Mouse (Mus musculus): ENCODE results near the gene Psen1.

- TF ChIP-seq CTCF (IDR thresholded peaks at IDR 0.05; ENCODE audit: control insufficient read depth, insufficient read depth, insufficient read length) (no peak), MYOD1 (IDR thresholded peaks at IDR 0.05; ENCODE audit: control insufficient read depth, insufficient read length, low read depth) (no peak), FOSL1 (IDR thresholded peaks at IDR 0.05; ENCODE audit: insufficient read depth, low read length, poor library complexity, severe bottlenecking) (no peak), MAX (IDR thresholded peaks at IDR 0.05) (peak; percentile 91), USF1 (IDR thresholded peaks at IDR 0.05; ENCODE audit: low read depth) (no peak)
Observed at GRCm38 (mm10) chr12:83687934-83688315, at the start of gene Psen1.
